Mouse (Mus musculus): ENCODE measurements around the gene Gm43064. TPM values are rescaled to one million over a fixed set of nuclear protein-coding genes. Genes with fewer than 3 reads are reported as not detected.

The Gm43064 gene
- polyA plus RNA-seq, 1 experiment: not detected

GRCm38 (mm10) chr3:103852565-103853299 is 43.4 kb downstream of the Gm43064 start:
- 16% methylated on average over 3 of the region's 3 CpGs for WGBS
- H3K4me1 ChIP-seq (ENCODE audit: control insufficient read depth, insufficient read depth, low read length): peaks cover 4% of the 10 kb centered on the region
- no peak overlapping the region for H3K4me3 ChIP-seq (replicated peaks; ENCODE audit: control insufficient read depth, low read depth, low read length)
- TF ChIP-seq POLR2A (IDR thresholded peaks at IDR 0.05; ENCODE audit: borderline replicate concordance, control insufficient read depth, low read depth, low read length) (no peak), CTCF (IDR thresholded peaks at IDR 0.05; ENCODE audit: control insufficient read depth, insufficient read depth, low read length) (peak; percentile 48)
- H3K27ac ChIP-seq (ENCODE audit: control insufficient read depth, insufficient read depth, low read depth, low read length, poor library complexity): no peak overlapping the region

- Histone ChIP-seq H3K4me1 (ENCODE audit: control insufficient read depth, insufficient read depth, low read length) (peaks cover 6% of the 10 kb centered on the region), H3K27ac (ENCODE audit: control insufficient read depth, insufficient read depth, low read depth, low read length, poor library complexity) (no peak overlapping the region), H3K4me3 (replicated peaks; ENCODE audit: control insufficient read depth, low read depth, low read length) (no peak overlapping the region)
- WGBS: 80% methylated on average over 8 of the region's 8 CpGs
- TF ChIP-seq POLR2A (IDR thresholded peaks at IDR 0.05; ENCODE audit: borderline replicate concordance, control insufficient read depth, low read depth, low read length): no peak
- TF ChIP-seq CTCF (IDR thresholded peaks at IDR 0.05; ENCODE audit: control insufficient read depth, insufficient read depth, low read length): no peak
Measured at GRCm38 (mm10) chr3:103853804-103854203, 44.4 kb downstream of the Gm43064 start.

- WGBS: 43% methylated on average over 7 of the region's 7 CpGs
- Histone ChIP-seq H3K27ac (ENCODE audit: control insufficient read depth, insufficient read depth, low read depth, low read length, poor library complexity) (no peak overlapping the region), H3K4me1 (ENCODE audit: control insufficient read depth, insufficient read depth, low read length) (peaks cover 6% of the 10 kb centered on the region), H3K4me3 (replicated peaks; ENCODE audit: control insufficient read depth, low read depth, low read length) (no peak overlapping the region)
- TF ChIP-seq POLR2A (IDR thresholded peaks at IDR 0.05; ENCODE audit: borderline replicate concordance, control insufficient read depth, low read depth, low read length): no peak
- TF ChIP-seq CTCF (IDR thresholded peaks at IDR 0.05; ENCODE audit: control insufficient read depth, insufficient read depth, low read length): no peak
Measured at GRCm38 (mm10) chr3:103857036-103857805, 47.8 kb downstream of the Gm43064 start.

GRCm38 (mm10) chr3:103857977-103858563 is 48.7 kb downstream of the Gm43064 start:
- TF ChIP-seq CTCF (IDR thresholded peaks at IDR 0.05; ENCODE audit: control insufficient read depth, insufficient read depth, low read length): no peak
- TF ChIP-seq POLR2A (IDR thresholded peaks at IDR 0.05; ENCODE audit: borderline replicate concordance, control insufficient read depth, low read depth, low read length): no peak

GRCm38 (mm10) chr3:103858881-103859801 is 49.8 kb downstream of the Gm43064 start, which contains the start of gene Ptpn22:
Ptpn22 (plus strand) TSS chr3:103859795.
- TF ChIP-seq POLR2A (IDR thresholded peaks at IDR 0.05; ENCODE audit: borderline replicate concordance, control insufficient read depth, low read depth, low read length): no peak
- TF ChIP-seq CTCF (IDR thresholded peaks at IDR 0.05; ENCODE audit: control insufficient read depth, insufficient read depth, low read length): no peak
- Histone ChIP-seq H3K4me3 (replicated peaks; ENCODE audit: control insufficient read depth, low read depth, low read length) (peak within 1 kb of the TSS; percentile 55), H3K4me1 (ENCODE audit: control insufficient read depth, insufficient read depth, low read length) (peaks cover 6% of the 10 kb centered on the region), H3K27ac (ENCODE audit: control insufficient read depth, insufficient read depth, low read depth, low read length, poor library complexity) (peak within 1 kb of the TSS; percentile 91)
- 3% methylated on average over 12 of the region's 12 CpGs for WGBS

More at GRCm38 (mm10) chr3:103857977-103858563, 48.7 kb downstream of the Gm43064 start:
- H3K4me3 ChIP-seq (replicated peaks; ENCODE audit: control insufficient read depth, low read depth, low read length): no peak overlapping the region
- peaks cover 6% of the 10 kb centered on the region for H3K4me1 ChIP-seq (ENCODE audit: control insufficient read depth, insufficient read depth, low read length)
- WGBS: 65% methylated on average over 6 of the region's 6 CpGs
- H3K27ac ChIP-seq (ENCODE audit: control insufficient read depth, insufficient read depth, low read depth, low read length, poor library complexity): peak overlapping the region; percentile 25; the same call in 1 of the 2 replicates

GRCm38 (mm10) chr3:103859851-103860391 is 50.5 kb downstream of the Gm43064 start:
- H3K4me3 ChIP-seq (replicated peaks; ENCODE audit: control insufficient read depth, low read depth, low read length): peak overlapping the region; percentile 43
- peak; percentile 56; the same call in 1 of the 2 replicates for TF ChIP-seq POLR2A (IDR thresholded peaks at IDR 0.05; ENCODE audit: borderline replicate concordance, control insufficient read depth, low read depth, low read length)
- TF ChIP-seq CTCF (IDR thresholded peaks at IDR 0.05; ENCODE audit: control insufficient read depth, insufficient read depth, low read length): no peak
- peaks cover 6% of the 10 kb centered on the region for H3K4me1 ChIP-seq (ENCODE audit: control insufficient read depth, insufficient read depth, low read length)
- H3K27ac ChIP-seq (ENCODE audit: control insufficient read depth, insufficient read depth, low read depth, low read length, poor library complexity): peak overlapping the region; percentile 91
- WGBS: 0% methylated on average over 6 of the region's 6 CpGs

- Histone ChIP-seq H3K4me1 (ENCODE audit: control insufficient read depth, insufficient read depth, low read length) (peaks cover 2% of the 10 kb centered on the region; the same call in 1 of the 2 replicates), H3K27ac (ENCODE audit: control insufficient read depth, insufficient read depth, low read depth, low read length, poor library complexity) (no peak overlapping the region), H3K4me3 (replicated peaks; ENCODE audit: control insufficient read depth, low read depth, low read length) (no peak overlapping the region)
- WGBS: 60% methylated on average over 4 of the region's 4 CpGs
- TF ChIP-seq POLR2A (IDR thresholded peaks at IDR 0.05; ENCODE audit: borderline replicate concordance, control insufficient read depth, low read depth, low read length) (no peak), CTCF (IDR thresholded peaks at IDR 0.05; ENCODE audit: control insufficient read depth, insufficient read depth, low read length) (no peak)
Measured at GRCm38 (mm10) chr3:103862721-103863220, 53.4 kb downstream of the Gm43064 start.

All from bone marrow, adult 2 months (tissue).